Mouse (Mus musculus) right cerebral cortex, postnatal 4 days (tissue): Measurements from ENCODE around the gene Hist1h2ap.
"Not testable (repeated sequence)": the region's sequence is repeated elsewhere in the genome, so short reads cannot be mapped to it uniquely, and the experiment has no call there.

Source experiments
- DNase-seq: peaks from one replicate; pipeline ENCODE4 v3.0.0-alpha.2; 2022

Gene Hist1h2ap

DNA sequence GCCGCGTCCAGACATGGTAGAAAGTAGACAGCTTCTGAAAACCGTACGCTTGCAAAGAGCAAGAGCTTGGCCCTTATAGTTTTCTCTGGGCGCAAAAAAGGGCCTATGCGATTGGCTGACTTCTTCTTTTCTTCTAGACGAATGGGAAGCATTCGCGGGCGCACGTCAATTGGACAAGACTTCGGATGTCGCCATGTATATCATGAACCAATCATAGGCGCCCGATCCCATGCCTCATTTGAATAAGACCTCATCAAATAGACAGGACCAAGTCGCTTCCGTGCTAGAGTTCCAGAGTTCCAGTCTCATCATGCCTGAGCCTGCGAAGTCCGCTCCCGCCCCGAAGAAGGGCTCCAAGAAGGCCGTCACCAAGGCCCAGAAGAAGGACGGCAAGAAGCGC lies at the start of gene Hist1h2ap, which contains the start of gene Hist1h2br:
Gene Hist1h2ap (minus strand): TSS at position 47 of the 400 bp plus-strand sequence.
Gene Hist1h2br (plus strand): TSS at position 283 of the 400 bp plus-strand sequence.
- not testable (repeated sequence) for DNase-seq

DNA sequence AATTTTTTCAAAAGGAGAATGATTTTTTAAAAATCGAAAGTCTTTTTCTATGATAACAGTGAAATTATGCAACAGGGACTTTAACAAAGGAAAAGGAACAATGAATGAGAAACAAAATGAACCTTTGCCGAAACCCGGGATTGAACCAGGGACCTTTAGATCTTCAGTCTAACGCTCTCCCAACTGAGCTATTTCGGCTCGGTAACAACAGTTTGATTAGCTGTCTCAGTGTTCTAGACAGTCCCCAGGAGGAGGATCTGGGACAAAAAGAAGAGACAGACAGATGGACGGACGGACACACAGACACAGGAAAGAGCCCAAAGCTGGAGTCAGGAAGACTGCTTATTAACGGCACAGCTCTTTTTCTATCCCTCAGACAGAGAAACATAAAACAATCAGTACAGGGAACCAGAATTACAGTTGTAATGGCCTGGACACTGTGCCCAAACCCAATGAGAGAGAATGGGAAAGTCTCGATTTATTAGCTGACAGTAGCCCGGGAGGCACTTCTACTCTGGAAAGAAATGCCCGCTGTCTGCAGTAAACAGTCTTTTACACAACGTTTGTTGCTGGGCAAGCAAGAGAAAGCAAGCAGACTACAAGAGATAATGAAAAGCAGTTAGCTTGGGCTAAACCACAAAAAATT lies 49.6 kb upstream of the Hist1h2ap start:
- peak; percentile 33 for DNase-seq

DNA sequence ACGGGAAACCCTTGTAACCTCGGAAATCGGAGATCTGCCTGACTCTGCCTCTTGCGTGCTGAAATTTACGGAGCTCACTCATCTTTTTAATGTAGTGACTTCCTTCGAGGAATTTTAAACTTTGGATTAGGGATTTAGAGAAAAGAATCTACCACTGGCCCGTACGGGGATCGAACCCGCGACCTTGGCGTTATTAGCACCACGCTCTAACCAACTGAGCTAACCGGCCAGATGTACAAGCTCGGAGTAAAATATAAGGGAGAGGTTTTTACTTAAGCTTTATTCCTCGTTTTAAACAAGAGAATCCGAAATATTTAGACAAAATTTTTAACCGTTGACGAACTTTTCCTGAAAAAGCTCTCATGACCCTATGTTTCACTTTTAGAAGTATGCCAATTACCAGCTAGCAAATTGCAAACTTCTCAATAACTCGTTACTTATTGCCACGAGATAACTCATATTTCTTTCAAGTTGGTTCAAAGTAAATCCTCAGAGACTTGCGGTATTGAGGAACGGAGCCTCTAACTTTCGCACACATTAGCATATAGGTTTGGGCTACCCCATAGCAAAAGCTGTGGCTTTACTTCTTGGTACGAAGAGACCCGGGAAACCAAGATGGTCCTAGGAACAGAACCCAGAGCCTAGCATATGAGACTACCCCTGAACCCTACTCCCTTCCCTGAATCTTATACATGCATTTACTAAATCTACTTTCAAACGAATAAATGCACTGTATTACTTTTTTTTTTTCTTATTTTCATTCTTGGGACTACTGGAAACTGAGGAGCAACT lies 48.8 kb upstream of the Hist1h2ap start:
- peak; percentile 13 for DNase-seq

DNA sequence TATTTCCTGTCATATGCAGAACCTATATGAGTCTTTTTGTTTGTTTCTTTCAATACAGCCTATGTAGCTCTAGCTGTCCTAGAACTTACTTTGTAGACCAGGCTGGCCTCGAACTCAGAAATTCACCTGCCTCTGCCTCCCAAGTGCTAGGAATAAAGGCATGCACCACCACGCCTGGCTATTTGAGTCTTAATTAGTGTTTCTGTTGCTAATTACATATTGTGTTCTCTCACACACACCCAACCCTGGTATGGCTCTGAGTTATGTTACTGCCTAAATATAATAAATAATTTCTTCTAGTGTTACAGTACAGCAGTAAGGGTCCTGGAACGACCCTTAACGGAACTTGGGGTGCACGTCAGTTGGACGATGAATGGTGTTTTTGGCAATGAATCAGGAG lies 47.4 kb upstream of the Hist1h2ap start:
- DNase-seq = no peak

DNA sequence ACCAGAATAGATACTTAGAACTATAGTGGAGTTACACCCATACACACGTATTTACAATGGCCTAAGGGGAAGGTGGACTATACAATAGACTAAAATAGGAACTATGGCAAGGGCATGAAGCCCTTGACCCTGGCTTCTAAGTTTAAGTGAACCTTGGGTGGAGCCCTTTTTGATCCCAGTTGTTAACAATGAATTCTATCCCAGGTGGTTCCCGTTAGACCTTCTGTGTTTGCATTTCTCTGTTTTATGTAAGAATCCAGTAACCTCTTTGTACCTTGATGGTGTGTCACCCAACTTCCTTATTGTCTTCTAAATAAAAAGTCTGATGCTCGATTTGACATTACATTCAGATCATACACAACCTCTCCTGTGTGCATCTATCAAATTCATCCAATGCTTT lies 32.2 kb upstream of the Hist1h2ap start:
- DNase-seq = not testable (repeated sequence)

DNA sequence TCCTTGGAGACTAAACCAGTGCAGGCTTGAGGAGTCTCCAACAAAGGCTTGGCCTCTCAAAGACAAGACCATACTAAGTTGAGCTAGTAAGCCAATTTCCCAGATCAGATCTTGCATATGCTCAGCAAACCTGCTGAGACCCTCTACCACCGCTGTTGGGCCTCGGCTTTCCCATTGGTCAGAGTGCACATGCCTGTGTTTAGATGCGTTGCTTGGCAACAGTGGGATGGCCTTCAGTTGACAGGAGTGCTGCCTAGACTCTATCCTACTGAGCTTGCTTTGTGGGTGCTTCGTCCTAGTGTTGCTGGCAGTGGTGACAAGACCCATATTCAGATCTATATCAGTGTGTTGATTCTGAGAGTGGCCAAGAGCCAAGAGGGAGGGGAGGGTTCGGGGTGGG lies 28.3 kb upstream of the Hist1h2ap start:
- no peak for DNase-seq

DNA sequence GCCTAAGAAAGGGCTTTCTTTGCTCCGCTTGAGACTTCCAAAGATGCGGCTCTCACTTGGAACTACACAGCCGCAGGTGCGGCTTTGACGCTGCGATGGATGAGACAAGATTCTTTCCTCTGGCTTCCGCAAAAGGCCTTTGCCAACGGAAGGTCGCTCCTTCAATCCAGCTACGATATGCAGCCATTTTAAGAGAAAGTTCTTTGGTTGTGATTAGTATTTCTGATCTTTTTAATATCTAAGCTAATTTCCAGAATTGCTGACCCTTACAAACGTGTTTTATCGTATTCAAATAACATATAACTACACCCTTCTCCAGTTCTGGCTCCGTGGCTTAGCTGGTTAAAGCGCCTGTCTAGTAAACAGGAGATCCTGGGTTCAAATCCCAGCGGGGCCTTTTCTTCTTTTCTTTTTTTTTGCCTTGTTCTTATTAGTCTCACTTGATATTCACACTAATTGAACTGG lies 22.4 kb upstream of the Hist1h2ap start:
- DNase-seq = peak; percentile 27

DNA sequence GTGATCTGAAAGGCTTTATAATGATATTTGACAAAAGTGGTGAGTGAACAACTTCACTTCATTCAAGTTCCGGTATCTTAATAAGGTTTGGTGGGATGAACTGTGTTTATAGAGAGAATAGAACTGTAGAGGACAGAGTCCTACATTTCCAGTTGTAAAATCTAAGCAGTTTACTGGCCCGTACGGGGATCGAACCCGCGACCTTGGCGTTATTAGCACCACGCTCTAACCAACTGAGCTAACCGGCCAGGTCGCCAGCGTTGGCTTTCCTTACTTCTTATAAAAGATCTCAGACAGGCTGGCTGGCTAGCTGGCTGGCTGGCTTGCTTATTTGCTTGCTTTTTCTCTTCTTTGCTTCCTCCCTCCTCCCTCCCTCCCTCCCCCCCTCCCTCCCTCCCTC lies 21.8 kb upstream of the Hist1h2ap start:
- DNase-seq = peak; percentile 67

DNA sequence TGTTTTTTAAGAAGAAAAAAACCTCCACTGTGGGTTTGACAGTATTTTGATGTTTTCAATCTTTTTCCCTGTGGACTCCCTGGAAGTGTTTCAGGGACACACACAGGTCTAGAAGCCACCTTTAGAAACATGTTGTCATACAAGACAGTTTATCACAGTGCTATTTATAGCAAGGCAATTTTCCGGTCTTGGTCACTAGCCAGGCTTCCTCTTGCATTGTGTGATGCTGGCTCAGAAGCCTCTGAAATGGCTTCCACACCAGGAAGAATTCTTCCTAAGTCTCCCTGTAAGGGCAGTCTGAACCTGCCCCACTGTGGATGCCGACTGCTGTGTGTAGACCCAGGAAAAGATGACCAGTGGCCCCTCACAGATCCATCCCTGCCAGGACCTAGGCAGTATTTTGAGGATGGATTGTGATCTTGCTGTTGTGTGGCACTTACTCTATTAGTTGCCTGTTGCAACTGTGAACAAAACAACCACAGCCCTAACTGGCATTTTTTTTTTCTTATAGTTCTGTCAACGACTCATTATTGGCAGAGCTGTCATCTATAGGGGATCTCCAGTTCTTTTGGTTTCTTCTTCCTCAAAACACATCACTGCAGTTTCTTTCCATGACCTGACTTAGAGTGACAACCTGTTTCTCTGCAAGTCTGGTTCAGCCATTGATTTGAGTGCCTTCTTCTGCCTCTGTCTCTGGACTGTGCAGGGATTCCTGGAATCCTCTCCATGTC lies 19.1 kb upstream of the Hist1h2ap start:
- DNase-seq = no peak

DNA sequence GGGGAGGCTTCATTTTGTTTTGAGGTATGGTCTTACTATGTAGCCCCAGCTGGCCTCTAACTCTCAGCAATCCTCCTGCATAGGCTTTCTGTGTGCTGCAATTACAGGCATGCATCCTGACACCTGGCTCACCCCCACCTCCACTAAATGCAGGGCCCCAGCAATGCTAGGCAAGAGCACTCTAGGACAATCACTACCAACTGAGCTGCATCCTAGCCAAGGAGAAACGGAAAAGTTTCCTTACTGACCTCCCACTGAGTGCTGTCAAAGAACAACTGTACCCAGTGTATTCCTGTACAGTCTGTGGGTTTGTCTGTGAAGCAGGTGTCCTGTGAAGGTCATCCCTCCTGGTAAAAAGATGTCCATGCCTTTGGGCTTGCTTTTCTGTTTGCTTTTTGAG lies 17.4 kb upstream of the Hist1h2ap start:
- not testable (repeated sequence) for DNase-seq

DNA sequence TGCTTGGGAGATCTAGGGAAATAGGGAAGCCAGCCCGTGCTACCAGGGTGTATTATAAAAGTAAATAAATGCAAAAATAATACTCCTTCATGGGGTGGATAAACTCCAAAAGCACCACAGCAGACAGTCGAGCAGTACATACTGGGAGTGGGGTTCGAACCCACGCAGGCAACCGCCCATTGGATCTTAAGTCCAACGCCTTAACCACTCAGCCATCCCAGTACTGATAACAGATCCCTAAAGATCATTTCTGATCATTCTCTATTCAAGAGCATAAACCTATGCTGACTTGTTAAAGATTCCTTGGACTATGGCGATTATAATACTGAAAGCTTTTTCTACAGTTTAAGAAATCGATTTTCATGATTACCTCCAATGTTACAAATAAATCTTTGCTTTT lies 14.6 kb upstream of the Hist1h2ap start:
- no peak for DNase-seq

DNA sequence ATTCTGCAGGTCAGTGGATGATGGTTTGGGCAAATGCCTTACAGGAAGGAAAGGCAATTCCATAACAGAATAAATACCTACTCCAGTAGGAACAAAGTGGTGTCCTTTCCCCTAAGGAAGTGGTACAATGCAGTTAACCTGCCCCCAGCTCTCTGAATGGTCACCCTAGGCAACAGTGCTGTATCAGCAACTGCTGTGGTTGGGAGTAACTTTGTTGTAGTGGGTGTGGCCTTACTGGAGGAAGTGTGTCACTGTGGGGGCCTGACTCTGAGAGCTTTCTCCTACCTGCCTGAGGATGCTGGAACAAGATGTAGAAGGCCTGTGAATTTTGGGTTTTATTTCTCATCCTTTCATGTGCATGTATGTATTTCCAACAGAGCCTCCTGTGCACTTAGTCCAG lies 13.0 kb upstream of the Hist1h2ap start:
- DNase-seq = not testable (repeated sequence)

DNA sequence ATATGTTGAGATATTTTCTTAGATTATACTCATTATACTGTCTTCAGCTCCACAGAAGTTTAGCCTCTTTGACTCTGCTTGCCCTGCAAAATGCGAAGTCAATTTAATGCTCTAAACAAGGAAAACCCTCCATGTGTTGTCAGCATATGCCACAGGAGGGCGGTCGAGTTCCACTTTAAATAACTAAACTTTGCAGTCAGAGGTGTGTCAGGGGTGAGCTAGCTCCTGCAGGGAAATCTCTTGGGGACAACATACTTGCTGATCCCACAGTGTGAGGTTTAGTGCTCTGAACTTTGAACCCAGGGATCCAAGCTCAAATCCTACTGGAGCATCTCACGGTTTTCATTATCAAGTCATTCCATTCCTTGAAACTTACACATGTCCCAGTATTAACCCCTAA lies 7.2 kb upstream of the Hist1h2ap start:
- DNase-seq = not testable (repeated sequence)

DNA sequence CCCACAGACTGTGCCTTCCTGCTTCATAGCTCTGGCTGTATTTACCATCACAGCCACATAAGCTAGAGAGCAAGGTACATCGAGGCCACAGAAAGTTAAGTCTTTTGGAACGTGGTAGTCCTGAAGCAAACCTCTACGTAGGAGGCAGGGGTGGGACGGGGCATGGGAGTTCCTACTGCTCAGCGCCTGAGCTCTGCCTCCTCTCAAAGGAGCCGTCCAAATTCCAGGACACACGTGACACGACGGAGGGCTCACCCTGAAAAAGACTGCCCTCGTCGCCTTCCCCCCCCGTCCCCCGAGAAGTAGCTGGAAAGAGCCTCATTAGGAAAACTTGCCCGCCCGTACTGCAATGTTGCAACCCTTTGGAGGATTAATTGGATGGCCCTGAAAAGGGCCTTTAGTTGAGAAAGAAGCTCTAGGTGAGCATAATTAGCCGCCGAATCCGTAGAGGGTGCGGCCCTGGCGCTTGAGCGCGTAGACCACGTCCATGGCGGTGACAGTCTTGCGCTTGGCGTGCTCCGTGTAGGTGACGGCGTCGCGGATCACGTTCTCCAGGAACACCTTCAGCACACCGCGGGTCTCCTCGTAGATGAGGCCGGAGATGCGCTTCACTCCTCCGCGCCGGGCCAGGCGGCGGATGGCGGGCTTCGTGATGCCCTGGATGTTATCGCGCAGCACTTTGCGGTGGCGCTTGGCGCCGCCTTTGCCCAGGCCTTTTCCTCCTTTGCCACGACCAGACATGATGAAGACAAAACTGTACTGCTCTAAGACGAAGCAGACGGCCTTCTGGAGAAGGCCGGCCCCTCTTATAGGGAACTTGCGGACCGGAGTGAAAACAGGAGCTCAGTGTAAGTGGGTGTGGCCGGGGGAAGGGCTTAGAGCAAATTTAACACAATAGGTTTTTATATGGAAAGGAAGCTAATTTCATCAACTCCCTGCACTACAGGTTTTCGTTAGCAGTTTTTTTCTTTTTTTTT lies 1.6 kb downstream of the Hist1h2ap start, which contains the start of gene Hist1h4n:
Gene Hist1h4n (minus strand): TSS at position 779 of the 977 bp plus-strand sequence.
- not testable (repeated sequence) for DNase-seq

DNA sequence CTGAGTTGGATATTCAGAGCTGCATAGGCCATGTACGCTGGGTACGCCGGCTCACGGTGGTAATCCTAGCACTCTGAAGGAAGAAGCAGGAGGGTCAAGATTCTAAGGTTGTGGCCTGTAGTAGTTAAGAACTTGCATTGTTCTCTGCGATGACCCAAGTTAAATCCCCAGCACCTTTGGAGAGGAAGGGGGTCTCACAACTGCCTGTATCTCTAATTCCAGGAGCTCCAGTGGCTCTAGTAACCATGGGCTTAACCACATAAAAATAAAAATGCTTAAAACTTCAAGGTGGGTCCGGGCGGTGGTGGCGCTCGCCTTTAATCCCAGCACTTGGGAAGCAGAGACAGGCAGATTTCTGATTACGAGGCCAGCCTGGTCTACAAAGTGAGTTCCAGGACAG lies 3.0 kb downstream of the Hist1h2ap start:
- no peak for DNase-seq

DNA sequence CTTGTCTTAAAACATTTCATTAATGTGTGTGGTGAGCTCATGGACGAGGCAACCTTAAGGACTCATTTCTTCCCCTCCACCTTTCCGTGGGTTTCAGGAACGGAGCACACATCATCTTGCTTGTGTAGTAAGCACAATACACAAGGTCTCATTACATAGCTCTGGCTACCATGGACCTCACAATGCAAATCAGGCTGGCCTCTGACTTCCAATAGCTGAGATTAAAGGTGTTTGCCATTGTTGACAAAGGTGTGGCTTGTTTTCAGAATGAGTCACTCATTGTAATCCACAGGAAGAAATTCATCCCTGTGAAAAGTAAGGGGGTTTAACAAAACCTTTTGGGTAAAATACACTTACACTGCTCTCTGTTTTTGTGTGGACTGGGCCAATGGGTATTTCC lies 4.8 kb downstream of the Hist1h2ap start:
- no peak for DNase-seq

DNA sequence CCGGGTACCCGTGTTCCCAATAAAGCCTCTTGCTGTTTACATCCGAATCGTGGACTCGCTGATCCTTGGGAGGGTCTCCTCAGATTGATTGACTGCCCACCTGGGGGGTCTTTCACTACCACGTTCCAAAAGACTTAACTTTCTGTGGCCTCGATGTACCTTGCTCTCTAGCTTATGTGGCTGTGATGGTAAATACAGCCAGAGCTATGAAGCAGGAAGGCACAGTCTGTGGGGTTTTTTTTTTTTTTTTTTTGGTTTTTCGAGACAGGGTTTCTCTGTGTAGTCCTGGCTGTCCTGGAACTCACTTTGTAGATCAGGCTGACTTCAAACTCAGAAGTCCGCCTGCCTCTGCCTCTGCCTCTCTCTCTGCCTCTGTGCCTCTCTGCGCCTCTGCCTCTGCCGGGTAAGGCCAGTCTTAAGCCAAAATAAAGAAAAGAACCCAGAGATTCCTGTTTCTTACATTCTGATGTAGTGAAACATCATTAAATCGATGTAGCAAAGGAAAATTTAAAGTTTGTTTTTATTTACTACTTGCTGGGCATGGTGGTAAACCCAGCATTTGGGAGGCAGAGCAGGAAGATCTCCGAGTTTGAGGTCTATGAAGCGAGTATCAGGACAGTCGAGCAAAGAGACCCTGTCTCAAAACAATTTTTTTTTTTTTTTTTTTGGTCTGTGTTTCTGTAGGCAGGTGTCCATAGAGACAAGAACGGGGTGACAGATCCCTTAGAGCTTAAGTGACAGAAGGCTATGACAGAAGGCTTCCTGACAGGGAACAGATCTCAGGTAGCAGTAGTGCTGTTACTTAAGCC lies 13.0 kb downstream of the Hist1h2ap start:
- DNase-seq = not testable (repeated sequence)

DNA sequence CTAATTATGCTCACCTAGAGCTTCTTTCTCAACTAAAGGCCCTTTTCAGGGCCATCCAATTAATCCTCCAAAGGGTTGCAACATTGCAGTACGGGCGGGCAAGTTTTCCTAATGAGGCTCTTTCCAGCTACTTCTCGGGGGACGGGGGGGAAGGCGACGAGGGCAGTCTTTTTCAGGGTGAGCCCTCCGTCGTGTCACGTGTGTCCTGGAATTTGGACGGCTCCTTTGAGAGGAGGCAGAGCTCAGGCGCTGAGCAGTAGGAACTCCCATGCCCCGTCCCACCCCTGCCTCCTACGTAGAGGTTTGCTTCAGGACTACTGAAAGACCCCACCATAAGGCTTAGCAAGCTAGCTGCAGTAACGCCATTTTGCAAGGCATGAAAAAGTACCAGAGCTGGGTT lies 21.2 kb downstream of the Hist1h2ap start:
- not testable (repeated sequence) for DNase-seq

DNA sequence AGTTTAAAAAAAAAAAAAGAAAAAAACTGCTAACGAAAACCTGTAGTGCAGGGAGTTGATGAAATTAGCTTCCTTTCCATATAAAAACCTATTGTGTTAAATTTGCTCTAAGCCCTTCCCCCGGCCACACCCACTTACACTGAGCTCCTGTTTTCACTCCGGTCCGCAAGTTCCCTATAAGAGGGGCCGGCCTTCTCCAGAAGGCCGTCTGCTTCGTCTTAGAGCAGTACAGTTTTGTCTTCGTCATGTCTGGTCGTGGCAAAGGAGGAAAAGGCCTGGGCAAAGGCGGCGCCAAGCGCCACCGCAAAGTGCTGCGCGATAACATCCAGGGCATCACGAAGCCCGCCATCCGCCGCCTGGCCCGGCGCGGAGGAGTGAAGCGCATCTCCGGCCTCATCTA lies 21.8 kb downstream of the Hist1h2ap start, which contains the start of gene Hist1h4m:
Gene Hist1h4m (plus strand): TSS at position 208 of the 400 bp plus-strand sequence.
- peak; percentile 8 for DNase-seq

DNA sequence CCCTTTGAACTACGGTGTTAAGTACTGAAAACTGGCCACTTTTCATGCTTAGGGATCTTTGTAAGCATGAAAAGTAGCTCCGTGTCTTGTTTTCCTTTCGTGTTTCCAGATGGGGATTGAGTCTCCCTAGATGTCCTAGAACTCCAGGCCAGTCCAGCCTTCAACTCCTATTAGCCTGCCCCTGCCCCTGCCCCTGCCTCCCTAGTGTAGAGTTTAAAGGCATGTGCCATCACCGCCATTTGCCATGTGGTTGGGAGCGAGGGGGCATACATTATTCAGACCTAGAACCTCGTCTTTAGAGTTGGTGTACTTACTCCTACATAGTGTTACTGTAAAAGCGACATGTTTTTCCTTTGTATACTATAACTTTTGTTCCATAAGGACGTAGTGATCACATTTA lies 22.2 kb downstream of the Hist1h2ap start:
- DNase-seq = not testable (repeated sequence)

DNA sequence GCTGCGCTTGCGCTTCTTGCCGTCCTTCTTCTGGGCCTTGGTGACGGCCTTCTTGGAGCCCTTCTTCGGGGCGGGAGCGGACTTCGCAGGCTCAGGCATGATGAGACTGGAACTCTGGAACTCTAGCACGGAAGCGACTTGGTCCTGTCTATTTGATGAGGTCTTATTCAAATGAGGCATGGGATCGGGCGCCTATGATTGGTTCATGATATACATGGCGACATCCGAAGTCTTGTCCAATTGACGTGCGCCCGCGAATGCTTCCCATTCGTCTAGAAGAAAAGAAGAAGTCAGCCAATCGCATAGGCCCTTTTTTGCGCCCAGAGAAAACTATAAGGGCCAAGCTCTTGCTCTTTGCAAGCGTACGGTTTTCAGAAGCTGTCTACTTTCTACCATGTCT lies 23.2 kb downstream of the Hist1h2ap start, which contains the start of the genes Hist1h2bq and Hist1h2ao:
Gene Hist1h2bq (minus strand): TSS at position 125 of the 400 bp plus-strand sequence.
Gene Hist1h2ao (plus strand): TSS at position 393 of the 400 bp plus-strand sequence.
- not testable (repeated sequence) for DNase-seq
